Mouse (Mus musculus): ENCODE data around the gene Slc6a9.

The Slc6a9 gene

GRCm38 (mm10) chr4:117882701-117883691, 48.7 kb downstream of the Slc6a9 start, which contains the start of gene B4galt2:
Gene B4galt2, minus strand, starts transcription at chr4:117883487.
- DNase-seq: no peak

- no peak for DNase-seq
Measured at GRCm38 (mm10) chr4:117884146-117884545, 49.8 kb downstream of the Slc6a9 start.

GRCm38 (mm10) chr4:117885093-117885492, 50.8 kb downstream of the Slc6a9 start:
- no peak for DNase-seq

GRCm38 (mm10) chr4:117885994-117886393, 51.7 kb downstream of the Slc6a9 start:
- no peak for DNase-seq

- DNase-seq: peak in 1 of 2 experiments; percentile 27
Measured at GRCm38 (mm10) chr4:117886644-117887043, 52.3 kb downstream of the Slc6a9 start.

GRCm38 (mm10) chr4:117887133-117887532, 52.8 kb downstream of the Slc6a9 start, which contains the start of gene Atp6v0b:
Gene Atp6v0b, minus strand, starts transcription at chr4:117887333.
- peak; percentile 87 to 94 for DNase-seq

GRCm38 (mm10) chr4:117887920-117888319, 53.6 kb downstream of the Slc6a9 start:
- DNase-seq: no peak

GRCm38 (mm10) chr4:117889471-117889870, 55.2 kb downstream of the Slc6a9 start:
- DNase-seq: no peak

- DNase-seq: no peak
Measured at GRCm38 (mm10) chr4:117890031-117890430, 55.7 kb downstream of the Slc6a9 start.

GRCm38 (mm10) chr4:117890750-117891149, 56.4 kb downstream of the Slc6a9 start:
- no peak for DNase-seq

GRCm38 (mm10) chr4:117891738-117892161, 57.4 kb downstream of the Slc6a9 start, which contains the start of gene Dph2:
Gene Dph2, minus strand, starts transcription at chr4:117892032.
- peak; percentile 65 to 77 for DNase-seq

- DNase-seq: peak; percentile 45 to 71
Measured at GRCm38 (mm10) chr4:117893376-117893775, 59.1 kb downstream of the Slc6a9 start.

- DNase-seq: no peak
Measured at GRCm38 (mm10) chr4:117894601-117895000, 60.3 kb downstream of the Slc6a9 start.

- DNase-seq: no peak
Measured at GRCm38 (mm10) chr4:117895339-117895738, 61.0 kb downstream of the Slc6a9 start.

GRCm38 (mm10) chr4:117896031-117896430, 61.7 kb downstream of the Slc6a9 start:
- no peak for DNase-seq

- DNase-seq: no peak
Measured at GRCm38 (mm10) chr4:117898111-117898510, 63.8 kb downstream of the Slc6a9 start.

- DNase-seq: no peak
Measured at GRCm38 (mm10) chr4:117904094-117904493, 69.8 kb downstream of the Slc6a9 start.

- DNase-seq: no peak
Measured at GRCm38 (mm10) chr4:117904761-117905160, 70.5 kb downstream of the Slc6a9 start.

- DNase-seq: no peak
Measured at GRCm38 (mm10) chr4:117906196-117906595, 71.9 kb downstream of the Slc6a9 start.

GRCm38 (mm10) chr4:117908834-117909453, 74.6 kb downstream of the Slc6a9 start:
- DNase-seq: no peak

- DNase-seq: no peak
Measured at GRCm38 (mm10) chr4:117912131-117912561, 77.8 kb downstream of the Slc6a9 start.

- DNase-seq: no peak
Measured at GRCm38 (mm10) chr4:117912685-117913273, 78.5 kb downstream of the Slc6a9 start.

- DNase-seq: no peak
Measured at GRCm38 (mm10) chr4:117913421-117913820, 79.1 kb downstream of the Slc6a9 start.

Data from spleen, adult 18-20 months (tissue).